Comparison of ENCODE assay signal across 16 mouse cellular contexts in the genomic region with DNA sequence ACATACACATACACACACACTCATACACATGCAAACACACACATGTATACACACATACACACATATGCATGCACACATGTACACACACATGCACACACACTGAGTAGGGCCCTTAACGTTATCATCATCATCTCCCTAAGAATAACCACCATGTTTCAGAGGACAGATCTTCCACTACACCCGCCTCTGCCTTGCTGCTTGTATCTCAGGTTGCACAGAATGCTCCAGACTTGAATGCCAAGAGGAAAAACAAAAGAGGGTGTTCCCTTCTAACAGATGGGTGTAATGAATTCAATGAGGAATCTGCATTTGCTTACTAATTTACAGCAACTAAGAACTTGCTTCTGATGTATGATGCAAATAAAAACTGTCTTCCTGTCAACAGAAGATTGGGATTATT.
"Had no signal": no experiment of that assay in that cellular context is flagged by ENCODE, and none has a peak within 500 bp of the region (broad histone marks: within the 10 kb centered on the region; RNA-seq: fewer than 3 reads in every experiment).

No protein-coding gene starts in this region.

- H3K27ac ChIP-seq: kidney, embryonic 15.5 days; limb, embryonic 12.5 days; liver, embryonic 13.5 days; lung, embryonic 15.5 days; macrophage; midbrain, embryonic 13.5 days; stomach, embryonic 15.5 days had no signal

- H3K36me3 ChIP-seq: kidney, embryonic 15.5 days; limb, embryonic 12.5 days; liver, embryonic 13.5 days; lung, embryonic 15.5 days; midbrain, embryonic 13.5 days; stomach, embryonic 15.5 days had no signal

- ATAC-seq: intestine, embryonic 16.5 days; liver, postnatal 0 days; midbrain, embryonic 13.5 days had no signal

- H3K9me3 ChIP-seq: kidney, embryonic 15.5 days; limb, embryonic 12.5 days; liver, embryonic 13.5 days; lung, embryonic 15.5 days; midbrain, embryonic 13.5 days; stomach, embryonic 15.5 days had no signal

- H3K27me3 ChIP-seq: kidney, embryonic 15.5 days; limb, embryonic 12.5 days; liver, embryonic 13.5 days; lung, embryonic 15.5 days; midbrain, embryonic 13.5 days; stomach, embryonic 15.5 days had no signal

- H3K4me1 ChIP-seq: kidney, embryonic 15.5 days; liver, embryonic 13.5 days; lung, embryonic 15.5 days; midbrain, embryonic 13.5 days; stomach, embryonic 15.5 days had no signal

- H3K4me2 ChIP-seq: kidney, embryonic 15.5 days; limb, embryonic 12.5 days; liver, embryonic 13.5 days; lung, embryonic 15.5 days; midbrain, embryonic 13.5 days; stomach, embryonic 15.5 days had no signal

- DNase-seq: kidney, adult 2 months; kidney, postnatal 14 days; liver; liver, embryonic 13.5 days; liver, postnatal 0 days; lung, postnatal 14 days; right cerebral cortex, postnatal 14 days; thymus, adult 2 months; thymus, postnatal 25 days had no signal

- H3K9ac ChIP-seq: kidney, embryonic 15.5 days; limb, embryonic 12.5 days; liver, embryonic 13.5 days; liver, postnatal 0 days; lung, embryonic 15.5 days; midbrain, embryonic 13.5 days; stomach, embryonic 15.5 days had no signal

- H3K4me3 ChIP-seq: kidney, embryonic 15.5 days; limb, embryonic 12.5 days; liver, embryonic 13.5 days; lung, embryonic 15.5 days; midbrain, embryonic 13.5 days; stomach, embryonic 15.5 days had no signal
